Mouse (Mus musculus) limb, embryonic 10.5 days (tissue): ENCODE results near the gene Ppfia3. TPM values are rescaled to one million over a fixed set of nuclear protein-coding genes. Genes with fewer than 3 reads are reported as not detected.
A peak's percentile ranks its signal among the peaks of the same experiment; 100 is the strongest.
"Not testable (repeated sequence)": the region's sequence is repeated elsewhere in the genome, so short reads cannot be mapped to it uniquely, and the experiment has no call there.

Experiments
- DNase-seq: peaks from one replicate; pipeline ENCODE4 v3.0.0-alpha.2; 2017; ENCODE audit warnings: low spot score
- H3K27ac ChIP-seq: fragments of 300-500 bp; sonication (generic); 2 replicates; pipeline ENCODE4 v1.5.1; 2016; ENCODE audit warnings: mild to moderate bottlenecking
- H3K27me3 ChIP-seq: fragments of 300-500 bp; sonication (generic); 2 replicates; pipeline ENCODE4 v1.6.1; 2016; ENCODE audit warnings: low read depth, mild to moderate bottlenecking; ENCODE audit not compliant: poor library complexity, severe bottlenecking
- H3K36me3 ChIP-seq: fragments of 300-500 bp; sonication (generic); 2 replicates; pipeline ENCODE4 v1.6.1; 2016; ENCODE audit warnings: mild to moderate bottlenecking, moderate library complexity
- H3K4me1 ChIP-seq: fragments of 300-500 bp; sonication (generic); 2 replicates; pipeline ENCODE4 v1.6.1; 2016
- H3K4me3 ChIP-seq: fragments of 300-500 bp; sonication (generic); 2 replicates; pipeline ENCODE4 v1.5.1; 2016; ENCODE audit warnings: mild to moderate bottlenecking, moderate library complexity
- H3K9me3 ChIP-seq: fragments of 300-500 bp; sonication (generic); replicated peaks from 2 replicates; pipeline ENCODE4 v1.6.1; 2016; ENCODE audit warnings: mild to moderate bottlenecking
- WGBS: fragments of 180-500 bp; shearing (Covaris S2); methylation state at CpG from one replicate; pipeline ENCODE4 v1.1.7; 2016; 5-methylcytosine and 5-hydroxymethylcytosine counted together
- polyA plus RNA-seq: library from polyadenylated mRNA; unstranded; fragments of >200 nt; fragmentation: Nextera tagmentation; extraction: Ambion mirVana; gene quantifications from 2 replicates; pipeline ENCODE4 v1.2.1, GENCODE M21; 2016

The Ppfia3 gene
- polyA plus RNA-seq, 1 experiment from 2014 or later = 5.3 TPM

DNA sequence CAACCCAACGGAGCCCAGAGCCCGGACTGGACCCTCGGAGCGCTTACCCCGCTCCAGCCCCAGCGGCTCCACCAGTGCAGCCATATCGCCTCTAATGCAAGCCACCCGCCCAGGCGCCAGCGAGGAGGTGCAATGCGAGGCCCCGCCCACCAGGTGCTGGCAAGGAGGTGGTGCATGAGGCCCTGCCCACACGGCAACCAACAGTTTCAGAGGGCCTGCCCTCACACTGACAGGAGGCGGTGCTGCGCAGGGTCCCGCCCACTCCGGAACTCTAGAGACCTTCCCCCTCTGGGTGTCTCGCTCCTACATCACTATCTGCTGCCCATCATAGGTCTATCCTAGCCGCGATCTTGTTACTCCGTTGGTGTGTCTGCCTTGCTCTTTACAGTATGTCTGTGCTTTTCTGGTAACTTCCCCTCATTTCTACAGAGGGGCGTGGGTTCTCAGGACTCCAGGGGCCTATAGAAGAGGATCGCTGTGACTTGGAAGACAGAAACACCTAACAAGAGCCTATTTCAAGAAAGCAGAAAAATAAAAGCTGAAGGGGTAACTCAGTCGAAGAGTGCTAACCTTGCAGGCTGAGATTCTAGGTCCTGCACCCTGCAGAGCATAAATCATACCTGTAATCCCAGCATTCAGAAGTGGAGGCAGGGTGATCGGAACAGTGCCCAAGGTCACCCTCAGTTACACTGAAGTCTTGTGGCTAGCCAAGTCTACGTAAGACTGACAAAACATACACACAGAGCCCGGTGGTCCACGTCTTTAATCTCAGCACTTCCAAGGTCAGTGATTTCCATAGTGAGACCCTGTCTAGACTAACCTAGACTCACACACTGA lies 3.9 kb upstream of the Ppfia3 start, which contains the start of gene Lin7b:
Lin7b (minus strand) TSS at position 109 of the 837 bp plus-strand sequence.
- peak; percentile 91 for DNase-seq
- Histone ChIP-seq H3K4me3 (peak within 1 kb of the TSS; percentile 62), H3K4me1 (peaks cover 42% of the 10 kb centered on the region), H3K27me3 (peaks cover 39% of the 10 kb centered on the region), H3K36me3 (peaks cover 42% of the 10 kb centered on the region), H3K27ac (peak within 1 kb of the TSS; percentile 56; the same call in 1 of the 2 replicates), H3K9me3 (no peaks in the 10 kb centered on the region)
- 11% methylated on average over 28 of the region's 28 CpGs for WGBS

DNA sequence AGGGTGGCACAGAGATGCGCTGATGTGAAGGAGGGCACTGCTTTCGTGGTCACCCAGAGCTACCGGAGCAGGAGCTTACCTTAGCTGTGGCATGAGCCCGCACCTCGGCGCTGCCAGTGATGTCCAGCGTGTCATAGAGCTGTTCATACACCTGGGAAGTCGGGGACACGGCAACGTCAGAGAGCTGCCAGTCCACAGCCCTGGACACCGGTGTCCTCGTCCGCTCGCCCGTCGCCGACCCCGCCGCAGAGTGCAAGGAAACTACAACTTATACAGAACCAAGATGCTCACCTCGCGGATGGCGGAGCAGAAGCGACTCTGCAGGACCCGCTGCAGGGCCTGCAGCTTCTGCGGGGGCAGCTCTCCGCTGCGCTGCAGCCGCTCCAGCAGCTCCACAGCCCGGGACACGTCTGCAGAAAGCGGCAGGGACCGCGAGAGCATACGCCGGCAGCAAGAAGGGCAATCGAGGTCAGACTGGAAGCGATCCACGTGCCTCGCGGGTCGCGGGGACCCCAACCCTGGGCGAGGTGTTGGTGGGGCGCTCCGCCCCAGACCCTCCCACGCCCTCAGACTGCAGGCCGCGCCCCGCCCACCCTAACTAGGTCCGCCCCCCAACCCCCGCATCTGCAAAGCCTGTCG lies 3.1 kb upstream of the Ppfia3 start:
- no peak for DNase-seq

DNA sequence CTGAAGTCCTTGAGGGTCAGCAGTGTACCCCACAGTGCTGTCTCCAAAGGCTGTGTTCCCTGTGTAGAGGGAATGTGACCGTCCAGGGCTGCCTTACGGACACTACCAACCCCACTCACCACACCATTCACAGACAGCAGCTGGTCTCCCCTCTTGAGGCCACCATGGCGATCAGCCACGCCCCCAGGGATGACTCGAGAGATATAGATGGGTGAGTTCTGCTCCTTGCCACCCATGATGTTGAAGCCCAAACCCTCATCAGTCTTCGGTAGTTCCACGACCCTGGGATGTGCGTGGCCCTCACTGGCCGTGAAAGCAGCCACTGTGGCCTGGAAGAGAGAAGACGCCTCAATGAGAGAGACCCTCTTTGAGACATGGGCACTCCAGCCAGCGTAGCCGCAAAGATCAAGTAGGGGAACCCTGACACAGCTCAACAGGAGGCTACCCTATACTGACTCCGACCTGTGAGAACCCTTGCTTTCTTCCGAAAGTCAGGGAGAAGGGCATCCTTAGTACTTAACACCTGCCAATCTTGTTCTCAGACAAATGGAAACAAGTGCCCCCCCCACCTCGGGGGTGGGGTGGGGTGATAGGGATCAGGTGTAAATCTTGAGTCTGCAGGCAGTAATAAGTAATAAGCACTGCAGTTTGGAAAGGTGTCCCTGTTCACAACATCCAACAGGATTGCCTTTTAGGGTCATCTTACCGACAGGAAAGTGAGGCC lies 2.4 kb upstream of the Ppfia3 start:
- Histone ChIP-seq H3K4me3 (no peak overlapping the region), H3K27ac (no peak overlapping the region), H3K4me1 (peaks cover 45% of the 10 kb centered on the region), H3K27me3 (peaks cover 54% of the 10 kb centered on the region), H3K9me3 (no peaks in the 10 kb centered on the region), H3K36me3 (peaks cover 28% of the 10 kb centered on the region)
- no peak for DNase-seq
- WGBS = 72% methylated on average over 16 of the region's 16 CpGs

More for the DNA sequence above, 3.1 kb upstream of the Ppfia3 start:
- peaks cover 46% of the 10 kb centered on the region for H3K27me3 ChIP-seq
- H3K4me3 ChIP-seq = peak overlapping the region; percentile 62
- peaks cover 35% of the 10 kb centered on the region for H3K36me3 ChIP-seq
- H3K9me3 ChIP-seq = no peaks in the 10 kb centered on the region
- H3K27ac ChIP-seq = peak overlapping the region; percentile 56; the same call in 1 of the 2 replicates
- H3K4me1 ChIP-seq = peaks cover 45% of the 10 kb centered on the region
- WGBS = 9% methylated on average over 52 of the region's 52 CpGs

DNA sequence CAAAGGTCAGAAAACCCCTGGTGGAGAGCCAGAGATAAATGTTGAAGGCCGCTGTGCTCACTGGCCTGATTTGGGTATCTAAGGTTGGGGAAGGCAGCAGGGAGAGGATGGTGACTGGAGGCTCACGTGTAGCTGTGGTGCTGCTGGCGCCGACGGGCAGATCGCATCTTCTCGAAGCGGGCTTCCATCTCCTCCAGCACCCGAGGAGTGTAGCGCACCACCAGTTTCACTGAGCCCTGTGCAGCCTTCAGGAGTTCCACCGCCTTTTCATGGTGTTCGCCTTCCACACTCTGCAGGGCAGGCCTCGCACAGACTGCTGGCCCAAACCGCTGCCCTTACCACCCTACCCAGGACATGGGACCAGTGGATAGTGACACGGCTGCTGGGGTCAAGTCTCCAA lies 1.4 kb upstream of the Ppfia3 start:
- peak overlapping the region; percentile 68; the same call in 1 of the 2 replicates for H3K4me3 ChIP-seq
- H3K36me3 ChIP-seq = peaks cover 18% of the 10 kb centered on the region
- H3K9me3 ChIP-seq = no peaks in the 10 kb centered on the region
- H3K4me1 ChIP-seq = peaks cover 45% of the 10 kb centered on the region
- no peak overlapping the region for H3K27ac ChIP-seq
- H3K27me3 ChIP-seq = peaks cover 64% of the 10 kb centered on the region
- WGBS = 80% methylated on average over 15 of the region's 15 CpGs
- no peak for DNase-seq

DNA sequence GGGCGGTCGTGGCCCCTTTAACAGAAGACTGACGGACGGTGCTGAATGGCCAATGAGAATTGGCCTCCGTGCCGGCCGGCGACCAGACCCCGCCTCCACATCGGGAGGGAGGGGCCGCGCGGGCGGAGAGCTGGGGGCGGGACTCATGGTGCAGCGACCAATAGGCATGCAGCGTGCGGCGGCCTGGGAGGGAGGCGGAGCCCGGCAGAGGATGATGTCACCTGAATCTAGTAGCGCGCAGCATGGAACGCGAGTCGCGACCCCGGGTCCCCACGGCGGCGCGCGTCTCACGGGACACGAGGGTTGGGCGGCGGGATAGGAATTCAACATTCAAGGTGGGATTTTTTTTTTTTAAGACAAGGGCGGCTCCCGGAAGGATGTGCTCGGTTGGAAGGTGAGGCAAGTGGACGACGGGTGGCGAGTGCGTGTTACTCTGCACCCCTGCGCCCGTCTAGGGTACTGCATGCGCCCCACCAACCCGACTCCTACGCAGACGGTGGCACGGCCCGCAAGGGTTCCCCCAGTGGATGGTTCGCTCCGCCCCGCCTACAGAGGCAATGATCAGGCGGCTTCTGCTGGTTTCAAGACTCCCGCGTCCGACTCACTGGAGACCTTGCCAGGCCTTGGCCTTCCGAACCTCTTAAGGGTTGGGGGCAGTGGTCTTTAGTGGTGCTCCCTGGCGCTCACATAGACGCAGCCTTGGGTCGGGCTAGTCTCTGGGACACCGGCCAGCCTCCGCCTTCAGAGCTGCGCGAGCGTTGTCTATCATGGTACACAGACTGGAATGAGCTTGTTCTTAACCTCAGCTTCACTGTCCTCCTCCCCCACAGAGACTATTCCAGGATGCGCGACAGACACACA lies 431 bp upstream of the Ppfia3 start:
- Histone ChIP-seq H3K36me3 (peaks cover 9% of the 10 kb centered on the region), H3K4me1 (peaks cover 51% of the 10 kb centered on the region), H3K9me3 (no peaks in the 10 kb centered on the region), H3K27ac (peak overlapping the region; percentile 68), H3K4me3 (peak overlapping the region; percentile 68), H3K27me3 (peaks cover 73% of the 10 kb centered on the region)
- WGBS = under 1% methylated on average over 69 of the region's 70 CpGs
- peak; percentile 98 for DNase-seq

DNA sequence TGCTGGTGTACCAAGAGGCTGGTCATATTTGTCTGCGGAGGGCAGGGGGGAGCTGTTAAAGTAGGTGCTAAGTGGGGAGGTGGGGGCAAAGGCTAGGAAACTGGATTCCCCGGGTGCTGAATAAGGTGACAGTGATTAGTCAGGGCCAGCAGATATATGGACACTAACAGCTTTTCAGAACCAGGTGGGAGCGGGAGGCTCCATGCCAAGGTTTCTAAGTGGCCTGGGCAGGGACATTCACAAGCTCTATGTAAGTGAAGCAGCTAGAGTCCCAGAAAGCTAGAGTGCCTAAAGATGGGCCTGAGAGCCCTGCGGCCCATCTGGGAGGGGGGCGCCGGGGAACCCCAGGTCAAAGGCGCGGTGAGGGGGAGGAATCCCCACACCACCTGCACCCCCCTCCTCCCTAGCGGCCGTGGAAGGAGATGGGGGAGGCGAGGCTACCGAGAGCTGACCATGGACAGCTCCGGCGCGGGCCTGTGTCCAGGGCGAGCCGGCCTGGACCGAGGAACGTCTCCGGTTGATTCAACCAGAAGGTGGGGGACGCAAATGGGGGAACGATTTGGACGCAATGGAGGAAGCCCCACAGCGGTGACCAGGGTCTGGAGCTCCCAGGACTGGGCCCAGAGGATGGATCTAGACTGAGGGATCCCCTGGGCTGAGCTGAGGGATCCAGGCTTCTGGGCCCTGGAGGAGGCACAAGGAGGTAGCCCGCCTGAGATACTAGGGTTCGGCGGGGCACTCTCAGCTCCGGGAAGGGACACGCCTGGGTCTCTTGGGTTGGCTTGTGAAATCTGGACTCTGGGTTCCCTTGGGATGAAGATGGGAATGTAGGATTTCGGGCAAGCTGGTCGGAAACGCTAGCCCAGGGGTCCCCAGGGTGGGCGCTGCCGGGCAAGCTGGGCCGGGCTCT lies 822 bp downstream of the Ppfia3 start:
- peak; percentile 73 for DNase-seq
- Histone ChIP-seq H3K4me3 (peak overlapping the region; percentile 68), H3K27ac (peak overlapping the region; percentile 68), H3K4me1 (peaks cover 55% of the 10 kb centered on the region), H3K9me3 (no peaks in the 10 kb centered on the region), H3K27me3 (peaks cover 86% of the 10 kb centered on the region), H3K36me3 (no peaks in the 10 kb centered on the region)
- 3% methylated on average over 35 of the region's 35 CpGs for WGBS

DNA sequence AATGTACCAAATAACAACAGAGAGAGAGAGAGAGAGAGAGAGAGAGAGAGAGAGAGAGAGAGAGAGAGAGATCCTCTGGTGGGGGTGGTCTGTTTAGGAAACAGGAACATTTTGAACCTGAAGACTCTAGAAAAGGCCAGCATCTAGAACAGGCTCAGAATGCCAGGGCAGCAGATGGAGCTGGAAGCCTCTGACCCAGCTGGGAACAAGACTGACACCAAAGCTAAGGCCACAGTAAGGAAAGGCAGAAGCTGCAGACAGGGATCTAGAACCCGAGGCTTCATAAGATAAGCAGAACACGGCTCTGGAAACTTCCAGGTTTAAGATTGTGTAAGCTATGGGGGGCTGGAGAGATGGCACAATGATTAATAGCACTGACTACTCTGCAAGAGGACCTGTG lies 2.8 kb downstream of the Ppfia3 start:
- Histone ChIP-seq H3K27me3 (peaks cover 83% of the 10 kb centered on the region), H3K9me3 (no peaks in the 10 kb centered on the region), H3K27ac (no peak overlapping the region), H3K4me1 (peaks cover 41% of the 10 kb centered on the region), H3K36me3 (no peaks in the 10 kb centered on the region), H3K4me3 (no peak overlapping the region)
- WGBS = 81% methylated on average over 2 of the region's 2 CpGs
- no peak for DNase-seq

DNA sequence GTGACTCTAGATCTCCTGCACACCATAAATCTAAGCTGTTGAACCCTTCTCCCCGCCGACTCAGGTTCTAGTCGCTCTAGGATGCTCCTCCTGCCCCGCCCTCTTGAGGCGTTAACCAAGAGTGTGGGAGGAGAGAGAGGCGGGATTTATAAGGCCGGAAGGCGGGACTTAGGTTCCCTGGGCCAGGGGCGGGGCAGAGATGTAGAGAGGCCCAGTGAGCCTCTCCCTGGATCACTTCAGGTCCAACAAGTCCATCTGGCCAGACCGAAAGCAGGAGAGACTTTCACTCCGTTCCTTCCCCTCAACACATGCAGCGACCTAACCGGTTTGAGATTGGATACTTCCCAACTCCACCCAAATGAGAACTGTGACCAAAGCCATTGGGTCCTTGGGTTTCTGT lies 4.0 kb downstream of the Ppfia3 start:
- H3K4me1 ChIP-seq = peaks cover 36% of the 10 kb centered on the region
- peaks cover 74% of the 10 kb centered on the region for H3K27me3 ChIP-seq
- H3K9me3 ChIP-seq = no peaks in the 10 kb centered on the region
- no peaks in the 10 kb centered on the region for H3K36me3 ChIP-seq
- no peak overlapping the region for H3K4me3 ChIP-seq
- 3% methylated on average over 13 of the region's 13 CpGs for WGBS
- no peak for DNase-seq
- no peak overlapping the region for H3K27ac ChIP-seq

DNA sequence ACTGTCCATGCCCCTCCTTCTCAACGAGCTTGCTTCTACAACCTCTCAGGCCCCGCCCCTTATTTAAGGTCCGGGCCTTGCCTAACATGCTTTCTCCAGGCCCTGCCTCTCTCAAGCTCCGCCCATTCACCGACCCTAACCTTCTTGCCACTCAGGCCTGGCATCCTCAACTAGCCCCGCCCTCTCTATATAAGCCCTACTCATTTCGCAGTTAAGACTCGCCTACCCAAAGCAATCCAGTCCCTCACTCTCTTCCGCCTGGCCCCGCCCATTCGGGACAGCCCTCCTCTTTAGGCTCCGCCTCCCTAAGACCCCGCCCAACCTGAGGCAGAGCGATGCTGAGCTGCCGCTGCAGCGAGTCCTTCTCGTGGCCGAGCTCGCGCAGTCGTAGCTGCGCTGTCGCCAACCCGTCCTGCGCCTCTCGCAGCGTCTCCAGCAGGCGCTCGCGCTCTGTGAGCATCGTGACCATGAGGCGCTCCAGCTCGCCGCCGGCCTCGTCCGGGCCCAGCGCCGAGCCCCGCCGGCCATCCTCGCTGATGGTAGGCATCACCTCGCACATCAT lies 5.5 kb downstream of the Ppfia3 start:
- no peaks in the 10 kb centered on the region for H3K9me3 ChIP-seq
- H3K27ac ChIP-seq = peak overlapping the region; percentile 72
- peak; percentile 81 for DNase-seq
- peaks cover 84% of the 10 kb centered on the region for H3K27me3 ChIP-seq
- under 1% methylated on average over 43 of the region's 43 CpGs for WGBS
- H3K36me3 ChIP-seq = no peaks in the 10 kb centered on the region
- peak overlapping the region; percentile 60 for H3K4me3 ChIP-seq
- peaks cover 25% of the 10 kb centered on the region for H3K4me1 ChIP-seq

DNA sequence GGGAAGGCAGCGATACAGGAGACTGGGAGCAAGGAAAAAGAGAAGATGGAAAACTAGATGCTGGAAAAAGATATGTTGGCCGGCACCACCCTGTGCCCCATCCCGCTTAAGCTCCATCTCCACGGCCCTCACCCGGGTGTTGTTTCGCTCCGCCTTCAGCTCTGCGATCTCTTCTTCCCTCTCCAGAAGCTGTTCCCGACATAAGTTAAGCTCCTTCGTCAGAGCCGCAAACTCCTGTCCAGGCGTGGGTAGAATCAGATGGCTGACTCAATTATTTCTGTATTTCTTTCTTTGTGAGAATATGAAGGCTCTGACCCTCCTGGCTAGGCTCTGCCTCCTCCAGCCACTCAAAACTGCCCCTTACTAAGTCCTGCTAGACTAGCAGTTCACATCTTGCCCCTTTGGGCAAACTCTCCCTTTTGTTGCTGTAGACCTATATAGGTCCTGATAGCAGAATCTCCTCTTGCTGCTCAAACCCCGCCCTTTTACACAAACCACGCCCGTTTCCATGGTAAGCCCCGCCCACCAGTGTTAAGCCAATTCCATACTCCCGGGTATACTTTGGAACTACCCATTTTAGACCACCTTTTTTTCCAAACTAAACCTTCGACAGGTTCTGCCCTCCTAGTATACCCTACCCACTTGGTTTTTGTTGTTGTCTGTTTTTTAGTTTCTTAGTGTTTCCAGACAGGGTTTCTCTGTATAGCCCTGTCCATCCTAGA lies 6.3 kb downstream of the Ppfia3 start:
- H3K9me3 ChIP-seq = no peaks in the 10 kb centered on the region
- H3K4me1 ChIP-seq = peaks cover 17% of the 10 kb centered on the region
- H3K27me3 ChIP-seq = peaks cover 81% of the 10 kb centered on the region
- no peak overlapping the region for H3K27ac ChIP-seq
- DNase-seq = no peak
- 0 out of 2 replicates have a peak overlapping the region, but pooled peaks have one; percentile 60 for H3K4me3 ChIP-seq
- 46% methylated on average over 18 of the region's 18 CpGs for WGBS
- no peaks in the 10 kb centered on the region for H3K36me3 ChIP-seq

DNA sequence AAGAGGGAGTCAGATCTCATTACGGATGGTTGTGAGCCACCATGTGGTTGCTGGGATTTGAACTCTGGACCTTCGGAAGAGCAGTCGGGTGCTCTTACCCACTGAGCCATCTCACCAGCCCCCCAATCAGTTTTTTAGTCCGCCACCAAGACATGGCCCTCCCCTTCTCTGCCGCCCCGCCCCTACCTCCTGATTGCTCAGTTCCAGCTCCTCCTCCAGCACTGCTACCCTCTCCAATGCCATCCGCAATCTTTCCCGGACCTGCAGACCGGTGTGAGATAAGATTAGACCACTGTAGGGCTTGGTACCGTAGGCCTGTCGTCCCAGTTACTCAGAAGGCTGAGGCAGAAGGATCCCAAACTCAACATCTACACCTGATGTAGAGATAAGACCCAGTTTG lies 7.7 kb downstream of the Ppfia3 start:
- H3K9me3 ChIP-seq, H3K27ac ChIP-seq, DNase-seq, H3K4me3 ChIP-seq, H3K36me3 ChIP-seq: not testable (repeated sequence)
- Histone ChIP-seq H3K4me1 (peaks cover 16% of the 10 kb centered on the region), H3K27me3 (peaks cover 76% of the 10 kb centered on the region)
- WGBS = 58% methylated on average over 11 of the region's 11 CpGs
